Comparison of ENCODE assay signal across 23 mouse cellular contexts in genomic region chr14:30330416-30331181, GRCm38 (mm10).
DNase-seq lines count a peak whose midpoint lies in the region; ATAC-seq and TF ChIP-seq lines count a peak whose summit lies in the region.
"Had no signal": no experiment of that assay in that cellular context is flagged by ENCODE, and none has a peak within 500 bp of the region (broad histone marks: within the 10 kb centered on the region; RNA-seq: fewer than 3 reads in every experiment).

No protein-coding gene starts in this region.

- ATAC-seq in lung, embryonic 15.5 days (ENCODE audit: borderline replicate concordance, extremely low read depth, low FRiP score, low TSS enrichment): peak; percentile 79; the same call in 1 of the 2 replicates
- ATAC-seq in intestine, postnatal 0 days: no peak
- no peak for ATAC-seq in stomach, embryonic 16.5 days (ENCODE audit: insufficient read depth, low FRiP score)
- ATAC-seq: activated CD4-positive, CD25-positive, alpha-beta regulatory T cell, adult 4 months; forebrain, embryonic 15.5 days; liver, embryonic 12.5 days had no signal

- H3K27ac ChIP-seq in lung, embryonic 15.5 days: peak overlapping the region; percentile 70
- peak overlapping the region; percentile 35 for H3K27ac ChIP-seq in intestine, postnatal 0 days (ENCODE audit: low read depth, low read length)
- H3K27ac ChIP-seq in stomach, embryonic 16.5 days (ENCODE audit: low read length): peak overlapping the region; percentile 47
- H3K27ac ChIP-seq: embryonic facial prominence, embryonic 15.5 days; forebrain, embryonic 15.5 days; hindbrain, embryonic 13.5 days; limb, embryonic 12.5 days; liver, embryonic 12.5 days; macrophage; midbrain, embryonic 10.5 days; neural tube, embryonic 15.5 days had no signal

- H3K27me3 ChIP-seq in lung, embryonic 15.5 days: no peaks in the 10 kb centered on the region
- no peaks in the 10 kb centered on the region for H3K27me3 ChIP-seq in intestine, postnatal 0 days (replicated peaks; ENCODE audit: control insufficient read depth, insufficient read depth, low read length)
- no peaks in the 10 kb centered on the region for H3K27me3 ChIP-seq in stomach, embryonic 16.5 days (ENCODE audit: control insufficient read depth, insufficient read depth, low read length)
- H3K27me3 ChIP-seq: embryonic facial prominence, embryonic 15.5 days; forebrain, embryonic 15.5 days; hindbrain, embryonic 13.5 days; limb, embryonic 12.5 days; liver, embryonic 12.5 days; neural tube, embryonic 15.5 days had no signal

- peaks cover 26% of the 10 kb centered on the region for H3K4me1 ChIP-seq in lung, embryonic 15.5 days
- H3K4me1 ChIP-seq in intestine, postnatal 0 days (replicated peaks; ENCODE audit: control insufficient read depth, insufficient read depth, low read length): no peaks in the 10 kb centered on the region
- H3K4me1 ChIP-seq in stomach, embryonic 16.5 days (ENCODE audit: control insufficient read depth, insufficient read depth, low read length): peaks cover 13% of the 10 kb centered on the region
- H3K4me1 ChIP-seq: forebrain, embryonic 15.5 days; limb, embryonic 12.5 days; liver, embryonic 12.5 days; neural tube, embryonic 15.5 days had no signal

- intact Hi-C loops in gastrocnemius, postnatal 14 days (cut with DNase I; ENCODE audit: low total_unique reads): no loop called here

- whole genome bisulfite sequencing in lung, embryonic 15.5 days: 43% methylated on average over 17 of the region's 17 CpGs
- 55% methylated on average over 17 of the region's 17 CpGs for WGBS in intestine, postnatal 0 days
- 52% methylated on average over 17 of the region's 17 CpGs for WGBS in stomach, embryonic 16.5 days

- H3K9me3 ChIP-seq in lung, embryonic 15.5 days: no peaks in the 10 kb centered on the region
- H3K9me3 ChIP-seq in intestine, postnatal 0 days (ENCODE audit: control insufficient read depth): no peaks in the 10 kb centered on the region
- no peaks in the 10 kb centered on the region for H3K9me3 ChIP-seq in stomach, embryonic 16.5 days (replicated peaks; ENCODE audit: control insufficient read depth, low read length)
- H3K9me3 ChIP-seq: embryonic facial prominence, embryonic 15.5 days; forebrain, embryonic 15.5 days; hindbrain, embryonic 13.5 days; limb, embryonic 12.5 days; liver, embryonic 12.5 days; midbrain, embryonic 10.5 days; neural tube, embryonic 15.5 days had no signal

- no peak overlapping the region for H3K4me3 ChIP-seq in lung, embryonic 15.5 days
- no peak overlapping the region for H3K4me3 ChIP-seq in intestine, postnatal 0 days (ENCODE audit: low read depth, low read length)
- H3K4me3 ChIP-seq in stomach, embryonic 16.5 days (replicated peaks; ENCODE audit: low read length): no peak overlapping the region
- H3K4me3 ChIP-seq: embryonic facial prominence, embryonic 15.5 days; forebrain, embryonic 15.5 days; hindbrain, embryonic 13.5 days; limb, embryonic 12.5 days; liver, embryonic 12.5 days; midbrain, embryonic 10.5 days; neural tube, embryonic 15.5 days had no signal

- no peaks in the 10 kb centered on the region for H3K36me3 ChIP-seq in lung, embryonic 15.5 days
- no peaks in the 10 kb centered on the region for H3K36me3 ChIP-seq in intestine, postnatal 0 days (ENCODE audit: control insufficient read depth, insufficient read depth)
- H3K36me3 ChIP-seq in stomach, embryonic 16.5 days (ENCODE audit: control insufficient read depth, insufficient read depth, low read length): no peaks in the 10 kb centered on the region
- H3K36me3 ChIP-seq: embryonic facial prominence, embryonic 15.5 days; forebrain, embryonic 15.5 days; hindbrain, embryonic 13.5 days; limb, embryonic 12.5 days; liver, embryonic 12.5 days; midbrain, embryonic 10.5 days; neural tube, embryonic 15.5 days had no signal

- TF ChIP-seq CTCF in intestine, postnatal 0 days (IDR thresholded peaks at IDR 0.05; ENCODE audit: low read depth): no peak

- no peak overlapping the region for H3K4me2 ChIP-seq in lung, embryonic 15.5 days
- no peak overlapping the region for H3K4me2 ChIP-seq in intestine, postnatal 0 days (replicated peaks; ENCODE audit: low read depth)
- no peak overlapping the region for H3K4me2 ChIP-seq in stomach, embryonic 16.5 days (ENCODE audit: low read depth, low read length)
- H3K4me2 ChIP-seq: embryonic facial prominence, embryonic 15.5 days; forebrain, embryonic 15.5 days; hindbrain, embryonic 13.5 days; limb, embryonic 12.5 days; liver, embryonic 12.5 days; neural tube, embryonic 15.5 days had no signal

- DNase-seq in lung, postnatal 25 days (ENCODE audit: low spot score): no peak
- peak; percentile 35 to 77 for DNase-seq in lung, postnatal 4 days
- no peak for DNase-seq in frontal cortex, postnatal 14 days (ENCODE audit: low spot score in 2 of 2)
- DNase-seq in gastrocnemius, postnatal 14 days: no peak
- no peak for DNase-seq in layer of hippocampus, postnatal 25 days (ENCODE audit: extremely low spot score in 1 of 2, low spot score in 1 of 2)
- DNase-seq: adrenal gland, postnatal 14 days; cerebellum, adult 8-10 months; cerebellum, postnatal 36 days; embryo, embryonic 11 days; gastrocnemius, postnatal 36 days; thymus, postnatal 14 days had no signal

- H3K9ac ChIP-seq in lung, embryonic 15.5 days: no peak overlapping the region
- H3K9ac ChIP-seq in intestine, postnatal 0 days (ENCODE audit: low read depth, low read length): no peak overlapping the region
- no peak overlapping the region for H3K9ac ChIP-seq in stomach, embryonic 16.5 days (ENCODE audit: low read length)
- H3K9ac ChIP-seq: embryonic facial prominence, embryonic 15.5 days; forebrain, embryonic 15.5 days; hindbrain, embryonic 13.5 days; limb, embryonic 12.5 days; liver, embryonic 12.5 days; neural tube, embryonic 15.5 days had no signal

Comparison
In these comparisons a context has a peak if more than half of its experiments do, and no peak if none do; other contexts are left out.
1. DNase-seq: peak in lung, postnatal 4 days (2 of 2); none in lung, postnatal 25 days (single experiment), frontal cortex, postnatal 14 days (0 of 2), gastrocnemius, postnatal 14 days (single experiment) and layer of hippocampus, postnatal 25 days (0 of 2).
2. Peak in every context shown above with its lines, with median percentiles within 50 percentile points of each other: H3K27ac ChIP-seq.